17 mouse cellular contexts compared by ENCODE assay signal in genomic region chr15:101537864-101538579, GRCm38 (mm10). TPM values are rescaled to one million over a fixed set of nuclear protein-coding genes. Genes with fewer than 3 reads are reported as not detected.
DNase-seq lines count a peak whose midpoint lies in the region; ATAC-seq and TF ChIP-seq lines count a peak whose summit lies in the region.
"Had no signal": no experiment of that assay in that cellular context is flagged by ENCODE, and none has a peak within 500 bp of the region (broad histone marks: within the 10 kb centered on the region; RNA-seq: fewer than 3 reads in every experiment).

No protein-coding gene starts in this region.

- peak; percentile 20 for DNase-seq in embryo, embryonic 11 days
- DNase-seq in embryo, embryonic 10.5 days (ENCODE audit: low spot score), result no peak
- no peak for DNase-seq in left cerebral cortex, adult 2 months (ENCODE audit: extremely low spot score in 1 of 2, low spot score in 2 of 2)
- no peak for DNase-seq in left cerebral cortex, adult 9 months (ENCODE audit: low spot score in 2 of 2)
- DNase-seq in 416B (ENCODE audit: low read depth), result peak; percentile 5
- DNase-seq in ovary, adult 18-20 months (ENCODE audit: low spot score), result no peak
- DNase-seq: adrenal gland, adult 2 months; spleen, adult 18-20 months had no signal

- no peak overlapping the region for H3K27ac ChIP-seq in left cerebral cortex, adult 2 months
- H3K27ac ChIP-seq in limb, embryonic 12.5 days, result no peak overlapping the region
- H3K27ac ChIP-seq: hindbrain, embryonic 14.5 days had no signal

- no peaks in the 10 kb centered on the region for H3K36me3 ChIP-seq in limb, embryonic 12.5 days

- peak; percentile 18 for TF ChIP-seq CTCF in left cerebral cortex, adult 2 months (IDR thresholded peaks at IDR 0.05)

- H3K4me3 ChIP-seq in left cerebral cortex, adult 2 months, result no peak overlapping the region
- H3K4me3 ChIP-seq in limb, embryonic 12.5 days (replicated peaks), result no peak overlapping the region

- H3K9ac ChIP-seq in limb, embryonic 12.5 days (replicated peaks), result no peak overlapping the region
- H3K9ac ChIP-seq: hindbrain, embryonic 14.5 days had no signal

- peaks cover 27% of the 10 kb centered on the region for H3K27me3 ChIP-seq in limb, embryonic 12.5 days

- intact Hi-C loops in left cerebral cortex, adult 2 months (cut with DNase I), result no loop called here

- no peak overlapping the region for H3K4me2 ChIP-seq in limb, embryonic 12.5 days
- H3K4me2 ChIP-seq: hindbrain, embryonic 14.5 days had no signal

- no peaks in the 10 kb centered on the region for H3K9me3 ChIP-seq in limb, embryonic 12.5 days

- ATAC-seq in limb, embryonic 12.5 days (ENCODE audit: insufficient number of reproducible peaks, insufficient read depth, low FRiP score, low TSS enrichment, low read depth), result peak; percentile 49; the same call in 1 of the 2 replicates
- ATAC-seq in monocyte, adult 5-6 weeks (replicated peaks; ENCODE audit: insufficient number of reproducible peaks, low FRiP score, low TSS enrichment, poor library complexity, severe bottlenecking), result no peak

- H3K4me1 ChIP-seq in limb, embryonic 12.5 days (replicated peaks), result peaks cover 11% of the 10 kb centered on the region

- WGBS in limb, embryonic 12.5 days, result 35% methylated on average over 7 of the region's 7 CpGs

RNA-seq across cellular contexts. Expression of gene Krt84, which starts 5.4 kb away (rescaled TPM):
- total RNA-seq in left cerebral cortex, adult 2 months (2021), result not detected
- polyA plus RNA-seq in limb, embryonic 12.5 days (2016; fragmentation: Nextera tagmentation; extraction: Ambion mirVana), result not detected in 2 replicates
- not detected in 3 replicates for total RNA-seq in monocyte, adult 5-6 weeks (2017)
- total RNA-seq: adrenal gland, adult 2 months; gastrocnemius, adult 8-10 months; left cerebral cortex, postnatal 25 days had no signal
- polyA plus RNA-seq: adrenal gland, adult 2 months; C2C12; cortical plate, adult 2 months; forebrain, embryonic 11.5 days; heart, embryonic 14.5 days; hindbrain, embryonic 14.5 days had no signal

RNA-seq across cellular contexts. Expression of gene Krt82, which starts 12.4 kb away (rescaled TPM):
- total RNA-seq in left cerebral cortex, adult 2 months (2021), result not detected
- polyA plus RNA-seq in limb, embryonic 12.5 days (2016; fragmentation: Nextera tagmentation; extraction: Ambion mirVana), result not detected in 2 replicates
- total RNA-seq in monocyte, adult 5-6 weeks (2017), result not detected in 3 replicates
- total RNA-seq: adrenal gland, adult 2 months; gastrocnemius, adult 8-10 months; left cerebral cortex, postnatal 25 days had no signal
- polyA plus RNA-seq: adrenal gland, adult 2 months; C2C12; cortical plate, adult 2 months; forebrain, embryonic 11.5 days; heart, embryonic 14.5 days; hindbrain, embryonic 14.5 days had no signal

RNA-seq across cellular contexts. Expression of gene Gm49425, which starts 21.0 kb away (rescaled TPM):
- not detected for total RNA-seq in left cerebral cortex, adult 2 months (2021)
- polyA plus RNA-seq in limb, embryonic 12.5 days (2016; fragmentation: Nextera tagmentation; extraction: Ambion mirVana), result not detected in 2 replicates
- total RNA-seq in monocyte, adult 5-6 weeks (2017), result not detected in 3 replicates
- total RNA-seq: adrenal gland, adult 2 months; gastrocnemius, adult 8-10 months; left cerebral cortex, postnatal 25 days had no signal
- polyA plus RNA-seq: adrenal gland, adult 2 months; C2C12; cortical plate, adult 2 months; forebrain, embryonic 11.5 days; heart, embryonic 14.5 days; hindbrain, embryonic 14.5 days had no signal

RNA-seq across cellular contexts. Expression of gene Krt90, which starts 24.7 kb away (rescaled TPM):
- total RNA-seq in left cerebral cortex, adult 2 months (2021), result not detected
- polyA plus RNA-seq in limb, embryonic 12.5 days (2016; fragmentation: Nextera tagmentation; extraction: Ambion mirVana), result 0.08 and 0.24 TPM in 2 replicates
- not detected in 3 replicates for total RNA-seq in monocyte, adult 5-6 weeks (2017)
- total RNA-seq: adrenal gland, adult 2 months; gastrocnemius, adult 8-10 months; left cerebral cortex, postnatal 25 days had no signal
- polyA plus RNA-seq: adrenal gland, adult 2 months; C2C12; cortical plate, adult 2 months; heart, embryonic 14.5 days had no signal

RNA-seq across cellular contexts. Expression of gene Krt75, which starts 35.7 kb away (rescaled TPM):
- not detected for total RNA-seq in left cerebral cortex, adult 2 months (2021)
- 0.27 and 0.30 TPM in 2 replicates for polyA plus RNA-seq in limb, embryonic 12.5 days (2016; fragmentation: Nextera tagmentation; extraction: Ambion mirVana)
- total RNA-seq in monocyte, adult 5-6 weeks (2017), result not detected in 3 replicates
- total RNA-seq: adrenal gland, adult 2 months; gastrocnemius, adult 8-10 months; left cerebral cortex, postnatal 25 days had no signal
- polyA plus RNA-seq: adrenal gland, adult 2 months; C2C12; cortical plate, adult 2 months; forebrain, embryonic 11.5 days had no signal

Comparison
In these comparisons a context has a peak if more than half of its experiments do, and no peak if none do; other contexts are left out.
1. DNase-seq: peak in embryo, embryonic 11 days (single experiment) and 416B (single experiment); none in embryo, embryonic 10.5 days (single experiment), left cerebral cortex, adult 2 months (0 of 2), left cerebral cortex, adult 9 months (0 of 2) and ovary, adult 18-20 months (single experiment).